Mouse (Mus musculus): ENCODE results near the gene Gm4450.
"Not testable (repeated sequence)": the region's sequence is repeated elsewhere in the genome, so short reads cannot be mapped to it uniquely, and the experiment has no call there.

Gm4450 gene

DNA sequence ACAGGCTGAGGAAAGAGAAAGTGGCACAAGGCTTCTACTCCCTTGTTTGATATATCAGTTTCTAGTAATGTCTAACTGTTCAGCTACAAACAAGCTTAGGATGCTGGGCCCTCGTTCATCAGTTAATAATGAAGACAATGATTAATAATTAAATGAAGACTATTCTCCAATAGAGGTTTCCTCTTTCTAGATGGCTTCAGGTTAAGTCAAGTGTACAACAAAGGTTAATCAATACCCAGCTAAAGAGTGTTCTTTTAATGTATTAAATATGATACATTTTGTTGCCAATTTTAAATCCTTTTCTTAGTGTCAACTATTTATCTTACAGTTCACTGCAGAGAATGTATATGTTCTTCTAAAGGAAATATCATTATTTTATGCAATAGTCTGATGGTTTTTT is at the start of gene Gm4450:
Gene Gm4450 (minus strand): TSS at position 101 of the 400 bp plus-strand sequence.
- DNase-seq (ENCODE audit: low spot score), result not testable (repeated sequence)

GRCm38 (mm10) chr3:98497401-98497800 is 40.5 kb upstream of the Gm4450 start:
- DNase-seq (ENCODE audit: low spot score), result not testable (repeated sequence)

DNA sequence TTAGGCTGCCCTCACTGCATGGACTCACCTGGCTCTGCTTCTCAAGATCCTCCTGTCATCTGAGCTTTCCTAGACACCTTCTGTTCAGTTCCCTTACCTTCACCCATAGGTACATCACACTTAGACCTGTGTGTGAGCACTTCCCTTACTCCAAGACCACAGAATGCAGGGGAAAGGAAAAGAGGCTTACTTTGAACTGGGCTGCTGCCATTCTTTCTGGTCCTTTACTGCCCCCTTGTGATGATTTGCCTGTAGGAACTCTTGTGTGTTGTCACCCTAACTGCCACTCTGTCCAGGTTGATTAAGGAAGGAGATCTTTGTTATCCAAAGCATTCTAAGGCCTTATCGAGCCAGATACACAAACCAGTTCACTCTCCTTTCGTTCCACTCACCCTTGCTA is 39.8 kb upstream of the Gm4450 start:
- not testable (repeated sequence) for DNase-seq (ENCODE audit: low spot score)

DNA sequence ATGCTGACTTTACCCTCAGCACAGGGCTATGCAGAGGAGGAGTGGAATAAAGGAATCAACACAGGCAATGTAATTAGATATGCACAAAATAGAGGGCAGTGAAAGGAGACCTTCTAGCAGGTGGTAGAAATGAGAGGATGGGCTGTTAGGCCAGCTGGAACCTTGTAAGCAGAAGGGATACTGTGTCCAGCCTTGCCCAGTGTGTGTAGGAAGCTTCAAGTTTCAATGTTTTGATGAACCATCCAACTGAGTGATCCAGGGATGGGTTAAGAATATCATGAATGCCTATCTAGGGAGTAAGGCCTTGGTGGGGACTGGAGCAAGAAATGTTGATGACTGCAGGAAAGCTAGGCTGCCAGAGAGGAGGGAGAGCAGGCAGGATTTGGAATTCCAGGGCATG is 38.1 kb upstream of the Gm4450 start:
- not testable (repeated sequence) for DNase-seq (ENCODE audit: low spot score)

GRCm38 (mm10) chr3:98494184-98494583 is 37.3 kb upstream of the Gm4450 start:
- DNase-seq (ENCODE audit: low spot score), result not testable (repeated sequence)

- not testable (repeated sequence) for DNase-seq (ENCODE audit: low spot score)
These were observed 14.6 kb upstream of the Gm4450 start for GRCm38 (mm10) chr3:98471499-98471898.

- not testable (repeated sequence) for DNase-seq (ENCODE audit: low spot score)
These were observed 14.1 kb upstream of the Gm4450 start for GRCm38 (mm10) chr3:98471057-98471456.

DNA sequence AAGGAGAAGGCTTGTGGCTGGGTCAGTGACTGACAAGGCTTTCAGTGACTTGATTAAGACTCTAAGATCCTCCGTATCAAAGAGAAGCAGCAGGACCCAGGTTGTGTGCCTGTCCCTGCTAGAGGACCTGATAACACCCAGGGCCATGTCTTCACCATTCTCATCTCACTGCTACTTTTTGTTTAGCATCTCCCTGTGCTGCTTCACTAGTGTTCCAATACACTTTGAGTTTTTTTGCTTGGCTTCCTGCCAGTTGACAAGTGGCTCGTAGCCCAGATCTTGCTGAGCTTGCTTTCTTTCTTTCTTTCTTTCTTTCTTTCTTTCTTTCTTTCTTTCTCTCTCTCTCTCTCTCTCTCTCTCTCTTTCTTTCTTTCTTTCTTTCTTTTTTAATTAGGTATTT is 12.4 kb upstream of the Gm4450 start:
- not testable (repeated sequence) for DNase-seq (ENCODE audit: low spot score)

GRCm38 (mm10) chr3:98453786-98454185 is 3.1 kb downstream of the Gm4450 start:
- DNase-seq (ENCODE audit: low spot score), result not testable (repeated sequence)

- DNase-seq (ENCODE audit: low spot score), result not testable (repeated sequence)
These were observed 13.0 kb downstream of the Gm4450 start for GRCm38 (mm10) chr3:98443924-98444323.

DNA sequence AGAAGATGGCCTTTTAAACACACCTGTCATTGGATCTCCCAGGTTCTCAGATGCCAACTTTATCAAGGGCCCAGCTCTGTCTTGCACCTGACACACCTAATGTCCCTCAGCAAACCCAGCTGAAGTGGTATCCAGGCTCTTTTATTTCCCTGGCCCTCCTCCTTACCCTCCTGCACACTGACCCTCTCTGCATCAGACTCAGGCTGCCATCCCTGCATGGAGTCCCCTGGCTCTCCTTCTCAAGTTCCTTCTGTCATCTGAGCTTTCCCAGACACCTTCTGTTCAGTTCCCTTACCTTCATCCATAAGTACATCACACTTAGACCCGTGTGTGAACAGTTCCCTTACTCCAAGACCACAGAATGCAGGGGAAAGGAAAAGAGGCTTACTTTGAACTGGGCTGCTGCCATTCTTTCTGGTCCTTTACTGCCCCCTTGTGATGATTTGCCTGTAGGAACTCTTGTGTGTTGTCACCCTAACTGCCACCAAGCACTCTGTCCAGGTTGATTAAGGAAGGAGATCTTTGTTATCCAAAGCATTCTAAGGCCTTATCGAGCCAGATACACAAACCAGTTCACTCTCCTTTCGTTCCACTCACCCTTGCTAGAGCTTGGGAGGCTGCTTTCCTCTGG is 13.7 kb downstream of the Gm4450 start:
- not testable (repeated sequence) for DNase-seq (ENCODE audit: low spot score)

DNA sequence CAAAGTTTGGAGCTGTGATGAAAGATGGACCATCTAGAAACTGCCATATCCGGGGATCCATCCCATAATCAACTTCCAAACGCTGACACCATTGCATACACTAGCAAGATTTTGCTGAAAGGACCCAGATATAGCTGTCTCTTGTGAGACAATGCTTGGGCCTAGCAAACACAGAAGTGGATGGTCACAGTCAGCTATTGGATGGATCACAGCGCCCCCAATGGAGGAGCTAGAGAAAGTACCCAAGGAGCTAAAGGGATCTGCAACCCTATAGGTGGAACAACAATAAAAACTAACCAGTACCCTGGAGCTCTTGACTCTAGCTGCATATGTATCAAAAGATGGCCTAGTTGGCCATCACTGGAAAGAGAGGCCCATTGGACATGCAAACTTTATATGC is 14.7 kb downstream of the Gm4450 start:
- not testable (repeated sequence) for DNase-seq (ENCODE audit: low spot score)

- no peak for DNase-seq (ENCODE audit: low spot score)
These were observed 21.9 kb downstream of the Gm4450 start for GRCm38 (mm10) chr3:98435030-98435429.

- DNase-seq (ENCODE audit: low spot score), result no peak
These were observed 22.7 kb downstream of the Gm4450 start for GRCm38 (mm10) chr3:98434088-98434816.

DNA sequence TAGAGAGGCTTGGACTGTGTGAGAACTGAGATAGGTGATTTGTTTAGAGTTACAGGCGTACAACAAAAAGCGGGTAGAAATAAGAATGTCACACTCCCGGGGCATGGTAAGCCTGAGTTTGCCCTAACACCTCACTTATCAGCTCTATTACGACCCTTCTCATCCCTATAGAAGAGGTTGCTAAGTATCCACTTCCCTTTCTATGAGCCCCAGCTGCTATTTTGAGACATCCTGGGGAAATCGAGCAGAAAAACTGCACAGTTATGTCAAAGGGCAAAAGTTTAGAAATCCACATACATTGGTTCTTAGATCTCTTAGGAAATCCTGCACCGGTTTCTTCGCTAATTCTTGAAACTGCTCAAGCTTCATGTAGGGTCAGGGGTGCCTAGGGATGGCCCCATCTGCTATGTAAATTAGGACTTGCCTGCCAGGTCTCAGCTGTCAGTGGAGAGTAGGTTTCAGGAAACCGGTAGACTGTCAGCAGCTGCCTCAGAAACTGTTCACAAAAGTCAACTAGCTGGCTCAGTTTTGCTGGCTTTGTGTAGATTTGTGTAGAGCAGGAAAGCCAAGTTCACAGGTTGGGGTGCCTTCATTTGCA is 27.9 kb downstream of the Gm4450 start:
- no peak for DNase-seq (ENCODE audit: low spot score)

- DNase-seq (ENCODE audit: low spot score), result no peak
These were observed 28.5 kb downstream of the Gm4450 start for GRCm38 (mm10) chr3:98428449-98428775.

GRCm38 (mm10) chr3:98427600-98428448 is 29.1 kb downstream of the Gm4450 start:
- DNase-seq (ENCODE audit: low spot score), result peak; percentile 69

DNA sequence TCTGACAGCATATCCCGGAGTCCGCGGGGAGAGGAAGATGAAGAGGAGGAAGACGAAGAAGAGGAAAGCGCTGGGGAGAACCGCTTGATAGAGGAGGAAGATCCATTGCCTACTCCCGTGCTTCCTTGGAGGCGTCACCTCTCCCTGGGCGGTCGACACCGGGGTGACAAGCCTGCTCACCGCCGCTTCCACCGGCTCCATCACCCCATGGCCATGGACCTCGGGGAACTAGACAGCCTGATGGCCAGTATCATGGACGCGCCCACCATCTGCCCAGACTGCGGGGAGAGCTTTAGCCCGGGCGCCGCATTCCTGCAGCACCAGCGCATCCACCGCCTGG is 29.7 kb downstream of the Gm4450 start:
- DNase-seq (ENCODE audit: low spot score), result no peak

DNA sequence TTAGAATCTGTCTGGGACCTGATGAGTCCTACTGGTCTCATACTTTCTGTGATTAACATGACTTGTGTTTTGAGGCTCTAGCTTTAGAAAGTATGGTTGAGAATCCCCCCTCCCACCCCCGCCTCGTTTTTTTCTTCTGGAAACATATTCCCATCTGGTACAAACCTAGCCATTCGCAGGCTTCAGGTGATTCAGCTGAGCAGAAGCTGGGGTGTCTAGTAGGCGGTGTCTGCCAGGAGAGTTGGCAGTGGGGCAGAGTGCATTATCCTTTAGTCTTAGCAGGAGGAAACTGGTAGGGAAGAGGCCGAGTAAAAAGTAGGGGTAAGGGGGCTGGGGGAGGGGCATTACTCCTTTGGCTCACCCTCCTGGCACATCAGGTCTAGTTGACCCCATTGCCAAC is 30.2 kb downstream of the Gm4450 start:
- DNase-seq (ENCODE audit: low spot score), result no peak

GRCm38 (mm10) chr3:98422926-98423325 is 34.0 kb downstream of the Gm4450 start:
- no peak for DNase-seq (ENCODE audit: low spot score)

GRCm38 (mm10) chr3:98419786-98420070 is 37.2 kb downstream of the Gm4450 start:
- no peak for DNase-seq (ENCODE audit: low spot score)

- DNase-seq (ENCODE audit: low spot score), result no peak
These were observed 37.7 kb downstream of the Gm4450 start for GRCm38 (mm10) chr3:98418991-98419785.
